Mouse (Mus musculus): Measurements from ENCODE around the gene Sfxn2. TPM values are rescaled to one million over a fixed set of nuclear protein-coding genes. Genes with fewer than 3 reads are reported as not detected.

Gene Sfxn2
- total and polyA plus RNA-seq, 2 experiments from 2014 or later, result 4.2 to 5.1 TPM

- Histone ChIP-seq H3K9me3 (replicated peaks; ENCODE audit: control insufficient read depth, low read length) (no peaks in the 10 kb centered on the region), H3K27me3 (ENCODE audit: control insufficient read depth, insufficient read depth, low read length) (no peaks in the 10 kb centered on the region), H3K36me3 (replicated peaks; ENCODE audit: control insufficient read depth, insufficient read depth, low read length) (no peaks in the 10 kb centered on the region), H3K4me1 (ENCODE audit: control insufficient read depth, insufficient read depth) (peaks cover 83% of the 10 kb centered on the region), H3K9ac (replicated peaks; ENCODE audit: low read depth, low read length) (no peak overlapping the region; the same call in 1 of the 2 replicates), H3K4me3 (ENCODE audit: low read depth, low read length) (no peak overlapping the region), H3K4me2 (ENCODE audit: low read depth, low read length) (0 out of 2 replicates have a peak overlapping the region, but pooled peaks have one; percentile 4), H3K27ac (ENCODE audit: low read depth) (peak overlapping the region; percentile 96)
- WGBS, result 65% methylated on average over 19 of the region's 19 CpGs
- ATAC-seq (ENCODE audit: insufficient read depth, low read depth) (no peak), DNase-seq (ENCODE audit: low spot score) (no peak)
- TF ChIP-seq CTCF (IDR thresholded peaks at IDR 0.05; ENCODE audit: low read depth) (no peak), EP300 (IDR thresholded peaks at IDR 0.05; ENCODE audit: low read depth) (no peak)
Measured at GRCm38 (mm10) chr19:46621236-46622183, 48.3 kb downstream of the Sfxn2 start.

DNA sequence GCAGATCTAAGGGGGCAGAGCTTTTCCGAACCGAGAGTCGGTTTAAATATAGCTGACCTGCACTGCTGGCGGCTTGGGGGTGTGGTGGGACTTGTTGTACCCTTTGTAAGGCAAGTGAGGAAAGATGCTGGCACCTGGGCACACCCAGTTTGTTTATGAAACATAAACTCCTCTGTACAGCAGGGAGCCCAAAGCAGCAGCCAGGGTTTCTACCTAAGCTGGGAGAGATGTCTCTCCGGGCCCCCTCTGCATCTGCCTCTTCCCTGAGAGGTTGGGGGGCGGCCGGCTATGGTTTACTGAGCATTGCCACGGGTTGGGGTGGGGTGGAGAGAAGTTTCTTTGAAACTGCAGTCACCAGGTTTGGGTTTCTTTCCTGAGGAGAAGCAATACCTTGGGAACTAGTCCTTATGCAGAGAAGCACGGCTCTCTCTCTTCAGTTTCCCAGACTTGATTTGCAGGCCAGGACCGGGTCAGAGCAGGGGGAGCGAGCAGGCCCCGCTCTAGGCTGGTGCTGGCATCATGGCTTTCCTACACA lies 49.6 kb downstream of the Sfxn2 start:
- Histone ChIP-seq H3K27me3 (ENCODE audit: control insufficient read depth, insufficient read depth, low read length) (no peaks in the 10 kb centered on the region), H3K4me2 (ENCODE audit: low read depth, low read length) (peak overlapping the region; percentile 78), H3K9me3 (replicated peaks; ENCODE audit: control insufficient read depth, low read length) (no peaks in the 10 kb centered on the region), H3K4me3 (ENCODE audit: low read depth, low read length) (peak overlapping the region; percentile 51), H3K4me1 (ENCODE audit: control insufficient read depth, insufficient read depth) (peaks cover 82% of the 10 kb centered on the region), H3K36me3 (replicated peaks; ENCODE audit: control insufficient read depth, insufficient read depth, low read length) (no peaks in the 10 kb centered on the region), H3K27ac (ENCODE audit: low read depth) (peak overlapping the region; percentile 96), H3K9ac (replicated peaks; ENCODE audit: low read depth, low read length) (peak overlapping the region; percentile 72)
- peak; percentile 37 for DNase-seq (ENCODE audit: low spot score)
- TF ChIP-seq EP300 (IDR thresholded peaks at IDR 0.05; ENCODE audit: low read depth) (no peak), CTCF (IDR thresholded peaks at IDR 0.05; ENCODE audit: low read depth) (no peak)
- ATAC-seq (ENCODE audit: insufficient read depth, low read depth), result no peak
- WGBS, result 14% methylated on average over 12 of the region's 12 CpGs

DNA sequence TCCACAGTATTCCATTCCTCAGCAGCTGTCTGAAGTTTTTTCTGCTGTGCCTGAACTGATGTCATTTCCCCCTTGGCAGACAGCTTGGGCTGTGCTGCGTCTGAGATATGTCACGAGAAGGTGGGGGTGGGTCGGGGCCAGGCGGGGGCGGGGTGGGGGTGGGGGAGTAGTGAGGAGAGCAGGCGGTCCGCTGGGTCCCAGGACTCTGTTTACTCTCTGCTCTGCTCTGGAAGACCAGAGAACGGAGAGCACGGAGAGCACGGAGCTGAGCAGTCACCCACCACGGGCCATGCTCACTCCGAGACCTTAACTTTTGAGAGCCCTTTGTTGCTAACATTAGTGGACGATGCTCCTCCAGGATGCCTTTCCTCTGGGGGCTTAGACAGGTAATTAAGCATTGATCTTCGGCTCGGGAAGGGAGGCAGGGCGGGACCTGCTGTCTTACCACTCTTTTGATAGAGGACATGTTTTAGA lies 50.1 kb downstream of the Sfxn2 start:
- ATAC-seq (ENCODE audit: insufficient read depth, low read depth), result peak; percentile 65
- Histone ChIP-seq H3K36me3 (replicated peaks; ENCODE audit: control insufficient read depth, insufficient read depth, low read length) (no peaks in the 10 kb centered on the region), H3K4me2 (ENCODE audit: low read depth, low read length) (peak overlapping the region; percentile 78), H3K4me1 (ENCODE audit: control insufficient read depth, insufficient read depth) (peaks cover 82% of the 10 kb centered on the region), H3K9ac (replicated peaks; ENCODE audit: low read depth, low read length) (peak overlapping the region; percentile 72), H3K9me3 (replicated peaks; ENCODE audit: control insufficient read depth, low read length) (no peaks in the 10 kb centered on the region), H3K27ac (ENCODE audit: low read depth) (peak overlapping the region; percentile 96), H3K27me3 (ENCODE audit: control insufficient read depth, insufficient read depth, low read length) (no peaks in the 10 kb centered on the region), H3K4me3 (ENCODE audit: low read depth, low read length) (peak overlapping the region; percentile 51)
- WGBS, result 5% methylated on average over 16 of the region's 16 CpGs
- DNase-seq (ENCODE audit: low spot score), result peak; percentile 92
- 0 out of 2 replicates have a peak, but pooled peaks have one; percentile 14 for TF ChIP-seq EP300 (IDR thresholded peaks at IDR 0.05; ENCODE audit: low read depth)
- TF ChIP-seq CTCF (IDR thresholded peaks at IDR 0.05; ENCODE audit: low read depth), result no peak

- Histone ChIP-seq H3K36me3 (replicated peaks; ENCODE audit: control insufficient read depth, insufficient read depth, low read length) (no peaks in the 10 kb centered on the region), H3K9ac (replicated peaks; ENCODE audit: low read depth, low read length) (peak overlapping the region; percentile 72), H3K27ac (ENCODE audit: low read depth) (peak overlapping the region; percentile 96), H3K27me3 (ENCODE audit: control insufficient read depth, insufficient read depth, low read length) (no peaks in the 10 kb centered on the region), H3K9me3 (replicated peaks; ENCODE audit: control insufficient read depth, low read length) (no peaks in the 10 kb centered on the region), H3K4me3 (ENCODE audit: low read depth, low read length) (peak overlapping the region; percentile 51), H3K4me2 (ENCODE audit: low read depth, low read length) (peak overlapping the region; percentile 78), H3K4me1 (ENCODE audit: control insufficient read depth, insufficient read depth) (peaks cover 82% of the 10 kb centered on the region)
- DNase-seq (ENCODE audit: low spot score) (peak; percentile 89), ATAC-seq (ENCODE audit: insufficient read depth, low read depth) (peak; percentile 81)
- TF ChIP-seq CTCF (IDR thresholded peaks at IDR 0.05; ENCODE audit: low read depth), result no peak
- 0 out of 2 replicates have a peak, but pooled peaks have one; percentile 72 for TF ChIP-seq EP300 (IDR thresholded peaks at IDR 0.05; ENCODE audit: low read depth)
- 9% methylated on average over 19 of the region's 19 CpGs for WGBS
Measured at GRCm38 (mm10) chr19:46623790-46624772, 50.9 kb downstream of the Sfxn2 start.

DNA sequence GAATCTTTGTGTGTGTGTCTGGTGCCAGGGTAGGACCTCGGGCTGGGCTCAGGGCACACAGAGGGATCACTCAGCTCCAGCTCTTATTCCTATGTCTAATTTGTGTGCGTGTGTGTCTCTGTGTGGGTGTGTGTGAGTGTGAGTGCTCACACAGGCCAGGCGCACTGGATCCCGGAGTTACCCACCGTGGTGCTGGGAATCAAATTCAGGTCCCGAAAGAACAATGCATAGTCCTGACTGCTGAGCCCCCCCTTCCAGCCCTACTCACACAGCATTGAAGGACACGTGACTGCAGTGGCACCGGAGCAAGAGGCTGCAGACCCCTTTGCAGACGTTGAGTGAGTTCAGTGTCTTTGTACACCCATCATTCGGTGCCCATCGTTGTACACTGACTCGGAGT lies 51.9 kb downstream of the Sfxn2 start:
- DNase-seq (ENCODE audit: low spot score), result no peak
- 83% methylated on average over 12 of the region's 12 CpGs for WGBS
- no peak for TF ChIP-seq EP300 (IDR thresholded peaks at IDR 0.05; ENCODE audit: low read depth)
- TF ChIP-seq CTCF (IDR thresholded peaks at IDR 0.05; ENCODE audit: low read depth), result no peak

More for the DNA sequence above, 51.9 kb downstream of the Sfxn2 start:
- no peak for ATAC-seq (ENCODE audit: insufficient read depth, low read depth)
- Histone ChIP-seq H3K27ac (ENCODE audit: low read depth) (peak overlapping the region; percentile 96), H3K9me3 (replicated peaks; ENCODE audit: control insufficient read depth, low read length) (no peaks in the 10 kb centered on the region), H3K9ac (replicated peaks; ENCODE audit: low read depth, low read length) (peak overlapping the region; percentile 72; the same call in 1 of the 2 replicates), H3K4me2 (ENCODE audit: low read depth, low read length) (peak overlapping the region; percentile 78), H3K4me3 (ENCODE audit: low read depth, low read length) (peak overlapping the region; percentile 51), H3K27me3 (ENCODE audit: control insufficient read depth, insufficient read depth, low read length) (no peaks in the 10 kb centered on the region), H3K36me3 (replicated peaks; ENCODE audit: control insufficient read depth, insufficient read depth, low read length) (no peaks in the 10 kb centered on the region), H3K4me1 (ENCODE audit: control insufficient read depth, insufficient read depth) (peaks cover 81% of the 10 kb centered on the region)

Measured in heart, postnatal 0 days (tissue).